Mouse (Mus musculus) embryonic facial prominence, embryonic 12.5 days (tissue): ENCODE results near the gene Dusp18. TPM values are rescaled to one million over a fixed set of nuclear protein-coding genes. Genes with fewer than 3 reads are reported as not detected.

Experiments used
- ATAC-seq: fragments of 200-750 bp; cut with Nextera tagmentation; 2 replicates; pipeline ENCODE4 v1.8.0; 2017; ENCODE audit not compliant: insufficient number of reproducible peaks, insufficient read depth, low FRiP score, low TSS enrichment
- H3K27ac ChIP-seq: fragments of 300-500 bp; sonication (generic); 2 replicates; pipeline ENCODE4 v1.5.1; 2016; ENCODE audit warnings: mild to moderate bottlenecking
- H3K27me3 ChIP-seq: fragments of 300-500 bp; sonication (generic); 2 replicates; pipeline ENCODE4 v1.6.1; 2016; ENCODE audit warnings: mild to moderate bottlenecking, moderate library complexity
- H3K36me3 ChIP-seq: fragments of 300-500 bp; sonication (generic); 2 replicates; pipeline ENCODE4 v1.6.1; 2016; ENCODE audit warnings: mild to moderate bottlenecking
- H3K4me1 ChIP-seq: fragments of 300-500 bp; sonication (generic); 2 replicates; pipeline ENCODE4 v1.6.1; 2016
- H3K4me2 ChIP-seq: fragments of 300-500 bp; sonication (generic); replicated peaks from 2 replicates; pipeline ENCODE4 v1.6.1; 2016; ENCODE audit warnings: mild to moderate bottlenecking, moderate library complexity
- H3K4me3 ChIP-seq: fragments of 300-500 bp; sonication (generic); 2 replicates; pipeline ENCODE4 v1.5.1; 2016; ENCODE audit warnings: mild to moderate bottlenecking
- H3K9ac ChIP-seq: fragments of 300-500 bp; sonication (generic); 2 replicates; pipeline ENCODE4 v1.6.1; 2016; ENCODE audit warnings: mild to moderate bottlenecking, moderate library complexity
- H3K9me3 ChIP-seq: fragments of 300-500 bp; sonication (generic); 2 replicates; pipeline ENCODE4 v1.6.1; 2016; ENCODE audit warnings: mild to moderate bottlenecking, moderate library complexity
- WGBS: fragments of 180-500 bp; shearing (Covaris S2); methylation state at CpG from one replicate; pipeline ENCODE4 v1.1.7; 2016; 5-methylcytosine and 5-hydroxymethylcytosine counted together
- polyA plus RNA-seq: library from polyadenylated mRNA; unstranded; fragments of >200 nt; fragmentation: Nextera tagmentation; extraction: Ambion mirVana; gene quantifications from 2 replicates; pipeline ENCODE4 v1.2.1, GENCODE M21; 2016

Dusp18 gene
- polyA plus RNA-seq, 1 experiment from 2014 or later = 14.7 TPM

GRCm38 (mm10) chr11:3859778-3860177 is 35.3 kb upstream of the Dusp18 start:
- H3K9ac ChIP-seq = no peak overlapping the region
- no peaks in the 10 kb centered on the region for H3K36me3 ChIP-seq
- no peak for ATAC-seq
- no peaks in the 10 kb centered on the region for H3K9me3 ChIP-seq
- no peak overlapping the region for H3K4me2 ChIP-seq
- WGBS = 95% methylated on average over 4 of the region's 4 CpGs
- H3K4me1 ChIP-seq = 0 out of 2 replicates have a peak, but pooled peaks cover 5% of the 10 kb centered on the region
- no peak overlapping the region for H3K4me3 ChIP-seq
- H3K27ac ChIP-seq = no peak overlapping the region
- H3K27me3 ChIP-seq = peaks cover 27% of the 10 kb centered on the region

DNA sequence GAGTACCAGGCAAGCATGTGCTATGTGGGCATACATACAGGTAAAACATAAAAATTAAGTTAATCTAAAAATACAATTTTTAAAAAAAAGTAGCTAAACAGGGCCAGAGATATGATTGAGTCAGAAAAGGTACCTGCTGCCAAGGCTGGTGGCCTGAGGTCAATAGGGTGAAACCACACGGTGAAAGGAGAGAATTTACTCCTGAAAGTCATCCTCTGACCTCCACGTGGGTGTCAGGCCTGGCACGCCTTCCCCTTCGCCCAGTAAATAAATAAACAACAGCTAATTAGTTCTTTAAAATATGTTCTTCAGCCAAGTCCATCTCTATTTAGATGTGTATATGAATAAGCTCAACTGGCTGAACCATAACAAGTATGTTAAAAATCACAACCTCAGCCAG is 34.7 kb upstream of the Dusp18 start:
- peaks cover 27% of the 10 kb centered on the region for H3K27me3 ChIP-seq
- no peak overlapping the region for H3K9ac ChIP-seq
- H3K4me1 ChIP-seq = 0 out of 2 replicates have a peak, but pooled peaks cover 5% of the 10 kb centered on the region
- no peak overlapping the region for H3K4me2 ChIP-seq
- no peak overlapping the region for H3K4me3 ChIP-seq
- no peak for ATAC-seq
- no peaks in the 10 kb centered on the region for H3K36me3 ChIP-seq
- H3K27ac ChIP-seq = no peak overlapping the region
- WGBS = 67% methylated on average over 4 of the region's 4 CpGs
- no peaks in the 10 kb centered on the region for H3K9me3 ChIP-seq

DNA sequence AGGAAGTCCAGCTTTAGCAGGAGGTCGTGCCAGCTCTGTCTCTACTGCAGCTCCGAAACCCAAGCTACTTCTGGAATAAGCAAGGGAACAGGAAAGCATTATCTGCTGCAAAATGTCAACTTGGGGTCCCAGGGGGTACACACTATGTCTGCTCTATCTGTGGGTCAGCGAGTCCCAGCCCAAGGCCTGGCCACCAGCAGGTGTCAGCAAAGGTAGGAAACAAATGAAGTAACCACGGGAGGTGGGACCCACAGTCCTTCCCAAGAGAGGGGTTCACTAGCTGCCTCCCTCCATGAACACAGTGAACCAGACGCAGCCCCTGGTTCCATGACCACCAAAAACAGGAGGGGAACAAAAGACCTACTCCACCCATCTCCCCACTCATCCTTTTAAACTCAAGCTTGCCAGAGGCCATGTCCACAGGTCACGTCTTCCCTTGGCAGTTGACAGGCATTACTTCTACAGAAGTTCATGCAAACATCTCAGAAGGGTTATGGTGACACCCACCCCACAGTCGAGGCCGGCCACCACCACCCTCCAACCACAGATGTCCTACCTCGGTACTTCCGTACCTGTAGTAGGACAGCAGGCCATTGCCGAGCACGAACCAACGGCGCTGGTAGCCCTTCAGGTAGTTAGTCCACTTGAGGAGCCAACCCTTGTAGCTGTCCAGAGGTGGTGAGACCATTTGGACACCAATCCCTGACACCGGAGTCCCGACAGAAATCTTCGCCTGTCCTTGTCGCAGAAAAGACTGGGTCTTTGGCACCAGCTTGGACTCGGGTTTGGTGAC is 32.2 kb upstream of the Dusp18 start:
- Histone ChIP-seq H3K27me3 (peaks cover 27% of the 10 kb centered on the region), H3K9me3 (no peaks in the 10 kb centered on the region), H3K9ac (0 out of 2 replicates have a peak overlapping the region, but pooled peaks have one; percentile 52), H3K4me1 (0 out of 2 replicates have a peak, but pooled peaks cover 5% of the 10 kb centered on the region), H3K4me2 (peak overlapping the region; percentile 84), H3K4me3 (peak overlapping the region; percentile 50), H3K27ac (no peak overlapping the region), H3K36me3 (no peaks in the 10 kb centered on the region)
- ATAC-seq = no peak
- 74% methylated on average over 19 of the region's 19 CpGs for WGBS

GRCm38 (mm10) chr11:3863454-3864112 is 31.5 kb upstream of the Dusp18 start, which contains the start of gene Osbp2:
TSS of gene Osbp2 (minus strand) at chr11:3863903.
- 5% methylated on average over 51 of the region's 58 CpGs for WGBS
- no peaks in the 10 kb centered on the region for H3K9me3 ChIP-seq
- peaks cover 27% of the 10 kb centered on the region for H3K27me3 ChIP-seq
- H3K27ac ChIP-seq = no peak within 1 kb of the TSS
- peak within 1 kb of the TSS; percentile 84 for H3K4me2 ChIP-seq
- no peaks in the 10 kb centered on the region for H3K36me3 ChIP-seq
- peak within 1 kb of the TSS; percentile 50 for H3K4me3 ChIP-seq
- peak within 1 kb of the TSS; percentile 52 for H3K9ac ChIP-seq
- H3K4me1 ChIP-seq = 0 out of 2 replicates have a peak, but pooled peaks cover 5% of the 10 kb centered on the region
- ATAC-seq = peak; percentile 92

GRCm38 (mm10) chr11:3864343-3864742 is 30.7 kb upstream of the Dusp18 start:
- Histone ChIP-seq H3K9me3 (no peaks in the 10 kb centered on the region), H3K4me1 (0 out of 2 replicates have a peak, but pooled peaks cover 5% of the 10 kb centered on the region), H3K27ac (no peak overlapping the region), H3K9ac (peak overlapping the region; percentile 37; the same call in 1 of the 2 replicates), H3K4me3 (peak overlapping the region; percentile 50), H3K27me3 (peaks cover 27% of the 10 kb centered on the region), H3K36me3 (no peaks in the 10 kb centered on the region), H3K4me2 (peak overlapping the region; percentile 84)
- no peak for ATAC-seq
- 29% methylated on average over 6 of the region's 6 CpGs for WGBS

- Histone ChIP-seq H3K4me3 (no peak overlapping the region), H3K9me3 (no peaks in the 10 kb centered on the region), H3K27ac (no peak overlapping the region), H3K27me3 (no peaks in the 10 kb centered on the region), H3K9ac (no peak overlapping the region), H3K36me3 (no peaks in the 10 kb centered on the region), H3K4me2 (no peak overlapping the region), H3K4me1 (no peaks in the 10 kb centered on the region)
- ATAC-seq = no peak
- 75% methylated on average over 6 of the region's 6 CpGs for WGBS
These were observed 18.6 kb upstream of the Dusp18 start for GRCm38 (mm10) chr11:3876419-3876818.

DNA sequence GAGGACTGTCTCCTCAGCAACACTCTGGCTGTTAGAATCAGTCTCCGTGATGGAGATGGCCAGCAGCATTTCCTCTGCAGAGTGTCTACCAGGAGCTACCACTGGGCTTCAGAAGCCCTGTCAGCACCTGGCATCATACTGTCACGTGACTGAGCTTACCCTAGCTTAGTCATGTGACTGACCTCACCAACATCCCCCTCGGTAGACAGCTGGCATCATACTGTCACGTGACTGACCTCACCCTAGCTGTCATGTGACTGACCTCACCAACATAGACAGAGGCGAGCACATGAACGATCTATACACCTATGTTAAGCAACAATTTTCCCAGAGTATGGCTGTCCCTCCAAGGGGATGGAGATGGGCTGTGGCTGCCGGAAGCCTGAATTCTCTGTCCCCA is 16.4 kb upstream of the Dusp18 start:
- Histone ChIP-seq H3K36me3 (no peaks in the 10 kb centered on the region), H3K4me2 (no peak overlapping the region), H3K9me3 (no peaks in the 10 kb centered on the region), H3K4me1 (no peaks in the 10 kb centered on the region), H3K27ac (no peak overlapping the region), H3K4me3 (no peak overlapping the region), H3K9ac (no peak overlapping the region), H3K27me3 (no peaks in the 10 kb centered on the region)
- 77% methylated on average over 7 of the region's 7 CpGs for WGBS
- ATAC-seq = no peak

- no peak for ATAC-seq
- Histone ChIP-seq H3K27me3 (no peaks in the 10 kb centered on the region), H3K9me3 (no peaks in the 10 kb centered on the region), H3K9ac (no peak overlapping the region), H3K4me2 (no peak overlapping the region), H3K36me3 (no peaks in the 10 kb centered on the region), H3K4me1 (no peaks in the 10 kb centered on the region; the same call in 1 of the 2 replicates), H3K27ac (no peak overlapping the region), H3K4me3 (no peak overlapping the region)
- 33% methylated on average over 2 of the region's 2 CpGs for WGBS
These were observed 15.2 kb upstream of the Dusp18 start for GRCm38 (mm10) chr11:3879836-3880235.

DNA sequence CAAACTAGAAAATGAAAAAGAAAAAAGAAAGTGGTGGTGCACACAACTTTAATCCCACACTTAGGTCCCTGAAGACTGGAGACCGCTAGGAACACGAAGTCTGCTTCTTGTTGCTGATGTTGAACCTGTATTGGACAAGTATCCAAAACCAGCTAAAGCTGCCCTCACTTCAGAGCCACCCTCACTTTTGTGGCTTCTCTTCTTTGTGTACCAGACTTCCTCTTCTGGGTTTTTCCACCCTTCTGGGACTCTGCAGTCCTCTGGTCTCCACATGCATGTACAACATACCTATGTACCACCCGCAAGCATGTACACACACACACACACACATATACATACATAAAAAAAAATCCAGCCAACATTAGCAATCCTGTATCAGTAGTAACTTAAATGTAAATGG is 11.3 kb upstream of the Dusp18 start:
- H3K4me1 ChIP-seq = no peaks in the 10 kb centered on the region; the same call in 1 of the 2 replicates
- no peak for ATAC-seq
- 85% methylated on average over 3 of the region's 3 CpGs for WGBS
- no peak overlapping the region for H3K4me2 ChIP-seq
- no peak overlapping the region for H3K27ac ChIP-seq
- H3K9ac ChIP-seq = no peak overlapping the region
- no peaks in the 10 kb centered on the region for H3K9me3 ChIP-seq
- H3K36me3 ChIP-seq = no peaks in the 10 kb centered on the region
- no peaks in the 10 kb centered on the region for H3K27me3 ChIP-seq
- H3K4me3 ChIP-seq = no peak overlapping the region

DNA sequence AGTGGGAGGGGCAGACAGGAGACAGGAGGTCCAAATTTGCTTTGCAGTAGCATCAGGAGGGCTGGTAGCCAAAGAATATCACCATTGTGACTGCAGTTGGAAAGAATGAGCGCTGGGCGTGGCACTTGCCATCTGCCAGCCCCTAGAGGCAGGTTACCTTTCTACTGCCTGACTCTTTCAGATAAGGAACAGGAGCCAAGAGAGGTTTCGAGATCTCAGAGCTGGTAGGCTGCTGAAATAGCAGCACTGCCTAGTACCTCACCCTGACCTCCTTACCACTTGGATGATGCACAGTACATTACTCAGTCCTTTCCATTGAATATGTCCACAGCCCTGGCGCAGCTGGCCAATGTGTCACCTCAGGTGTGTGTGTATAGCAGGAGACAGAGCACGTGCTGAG is 7.7 kb upstream of the Dusp18 start:
- Histone ChIP-seq H3K9me3 (no peaks in the 10 kb centered on the region), H3K36me3 (no peaks in the 10 kb centered on the region), H3K4me2 (no peak overlapping the region), H3K27ac (no peak overlapping the region), H3K9ac (no peak overlapping the region), H3K27me3 (no peaks in the 10 kb centered on the region), H3K4me1 (no peaks in the 10 kb centered on the region; the same call in 1 of the 2 replicates), H3K4me3 (no peak overlapping the region)
- 83% methylated on average over 5 of the region's 5 CpGs for WGBS
- no peak for ATAC-seq

DNA sequence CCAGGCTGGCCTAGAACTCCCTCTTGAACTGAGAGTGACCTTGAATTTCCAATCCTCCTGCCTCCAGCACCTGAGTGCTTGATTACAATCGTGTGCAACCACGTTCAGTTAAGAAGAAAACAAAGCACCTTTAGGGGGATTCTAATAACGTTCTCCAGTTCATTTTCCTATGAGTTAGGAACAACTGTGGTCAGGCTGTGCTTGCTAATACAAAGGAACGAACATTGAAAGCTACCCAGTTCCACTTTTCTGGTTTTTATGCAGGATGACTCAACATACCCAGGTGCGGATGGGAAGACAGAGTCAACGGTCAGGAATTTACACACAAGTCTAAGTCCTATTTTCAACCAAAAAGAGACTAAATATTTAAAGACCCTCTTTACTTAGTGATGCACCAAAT is 1.1 kb upstream of the Dusp18 start:
- H3K36me3 ChIP-seq = peaks cover 12% of the 10 kb centered on the region
- no peak overlapping the region for H3K27ac ChIP-seq
- 78% methylated on average over 6 of the region's 6 CpGs for WGBS
- H3K4me1 ChIP-seq = no peaks in the 10 kb centered on the region
- H3K9ac ChIP-seq = no peak overlapping the region
- H3K4me3 ChIP-seq = no peak overlapping the region
- peak overlapping the region; percentile 69; the same call in 1 of the 2 replicates for H3K4me2 ChIP-seq
- no peaks in the 10 kb centered on the region for H3K9me3 ChIP-seq
- no peaks in the 10 kb centered on the region for H3K27me3 ChIP-seq
- ATAC-seq = no peak

DNA sequence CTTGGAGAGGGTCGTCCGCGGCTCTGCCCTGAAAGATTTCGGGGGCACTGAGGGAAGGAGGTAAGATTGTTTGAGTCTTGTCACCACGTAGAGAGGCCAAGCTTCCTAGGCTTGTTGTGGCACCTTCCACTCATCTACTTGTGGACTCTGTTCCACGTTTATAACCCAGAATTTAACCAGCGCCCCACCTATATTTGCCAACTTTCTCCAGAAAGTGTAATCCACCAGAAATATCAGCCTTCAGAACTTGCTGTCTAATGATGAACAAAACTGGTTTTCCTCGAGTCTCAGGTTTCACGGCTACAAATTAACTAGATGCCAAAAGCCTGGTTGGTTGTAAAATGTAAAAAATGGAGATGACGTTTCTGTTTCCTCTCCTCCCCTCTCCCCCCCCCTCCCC is 418 bp downstream of the Dusp18 start:
- no peak for ATAC-seq
- WGBS = 3% methylated on average over 10 of the region's 10 CpGs

More for the DNA sequence above, 418 bp downstream of the Dusp18 start:
- Histone ChIP-seq H3K27me3 (no peaks in the 10 kb centered on the region), H3K4me1 (no peaks in the 10 kb centered on the region), H3K27ac (peak overlapping the region; percentile 54), H3K4me3 (peak overlapping the region; percentile 52), H3K9me3 (no peaks in the 10 kb centered on the region), H3K36me3 (peaks cover 15% of the 10 kb centered on the region), H3K9ac (peak overlapping the region; percentile 44), H3K4me2 (peak overlapping the region; percentile 69)
